Mouse (Mus musculus) embryonic facial prominence, embryonic 10.5 days (tissue): ENCODE results near the gene Gnai2. TPM values are rescaled to one million over a fixed set of nuclear protein-coding genes. Genes with fewer than 3 reads are reported as not detected.

Source experiments
- DNase-seq: peaks from one replicate; pipeline ENCODE4 v3.0.0-alpha.2; 2017; ENCODE audit warnings: low spot score
- H3K27ac ChIP-seq: fragments of 300-500 bp; sonication (generic); replicated peaks from 2 replicates; pipeline ENCODE4 v1.5.1; 2016; ENCODE audit warnings: mild to moderate bottlenecking
- H3K27me3 ChIP-seq: fragments of 300-500 bp; sonication (generic); replicated peaks from 2 replicates; pipeline ENCODE4 v1.6.1; 2016; ENCODE audit warnings: low read depth, mild to moderate bottlenecking; ENCODE audit not compliant: poor library complexity, severe bottlenecking
- H3K36me3 ChIP-seq: fragments of 300-500 bp; sonication (generic); replicated peaks from 2 replicates; pipeline ENCODE4 v1.6.1; 2016; ENCODE audit warnings: mild to moderate bottlenecking, moderate library complexity
- H3K4me1 ChIP-seq: fragments of 300-500 bp; sonication (generic); 2 replicates; pipeline ENCODE4 v1.6.1; 2016
- H3K4me3 ChIP-seq: fragments of 300-500 bp; sonication (generic); 2 replicates; pipeline ENCODE4 v1.5.1; 2016; ENCODE audit warnings: mild to moderate bottlenecking, moderate library complexity
- H3K9me3 ChIP-seq: fragments of 300-500 bp; sonication (generic); 2 replicates; pipeline ENCODE4 v1.6.1; 2016; ENCODE audit warnings: mild to moderate bottlenecking
- WGBS: fragments of 180-500 bp; shearing (Covaris S2); methylation state at CpG from one replicate; pipeline ENCODE4 v1.1.7; 2016; 5-methylcytosine and 5-hydroxymethylcytosine counted together
- polyA plus RNA-seq: library from polyadenylated mRNA; unstranded; fragments of >200 nt; fragmentation: Nextera tagmentation; extraction: Ambion mirVana; gene quantifications from 2 replicates; pipeline ENCODE4 v1.2.1, GENCODE M21; 2016

Gnai2 gene
- polyA plus RNA-seq, 1 experiment from 2014 or later = 334 TPM

DNA sequence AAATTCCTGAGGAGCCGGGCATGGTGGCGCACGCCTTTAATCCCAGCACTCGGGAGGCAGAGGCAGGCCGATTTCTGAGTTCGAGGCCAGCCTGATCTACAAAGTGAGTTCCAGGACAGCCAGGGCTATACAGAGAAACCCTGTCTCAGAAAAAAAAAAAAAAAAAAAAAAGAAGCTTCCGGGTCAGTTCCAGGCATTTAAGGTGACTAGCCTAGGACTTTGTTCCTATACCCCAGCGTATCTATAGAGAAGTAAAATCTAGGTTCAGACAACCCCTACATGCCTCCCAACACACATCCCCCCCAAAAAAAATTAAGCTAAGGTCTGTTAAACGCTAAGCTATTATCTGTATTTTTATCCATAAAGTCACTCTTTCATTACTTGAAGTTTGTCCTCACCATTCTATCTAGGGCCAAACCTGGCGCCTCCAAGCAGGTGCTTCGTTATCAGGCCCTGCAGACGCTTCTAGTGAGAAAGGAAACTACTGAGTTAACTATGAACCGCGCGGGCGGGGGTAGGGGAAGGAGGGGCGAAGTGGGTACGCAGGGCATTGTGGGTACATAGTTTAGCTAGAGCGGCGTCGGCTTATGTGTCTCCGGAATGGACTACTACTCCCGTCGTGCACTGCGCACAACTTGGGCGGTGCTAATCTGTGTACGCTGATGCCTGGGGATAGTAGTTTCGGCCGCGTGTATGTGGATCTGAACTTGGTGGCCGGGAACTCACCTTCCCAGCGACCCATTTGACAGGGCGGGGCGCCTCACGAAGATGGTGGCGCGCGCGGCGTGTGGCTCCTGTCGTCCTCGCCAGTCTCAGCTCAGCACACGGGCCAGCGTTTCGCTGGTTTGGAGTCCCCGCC, 48.0 kb downstream of the Gnai2 start, which contains the start of gene Ifrd2:
Gene Ifrd2, plus strand, starts transcription at position 669 of the 859 bp plus-strand sequence.
- Histone ChIP-seq H3K27me3 (no peaks in the 10 kb centered on the region), H3K9me3 (no peaks in the 10 kb centered on the region), H3K4me1 (peaks cover 28% of the 10 kb centered on the region), H3K4me3 (peak within 1 kb of the TSS; percentile 80), H3K36me3 (peaks cover 54% of the 10 kb centered on the region), H3K27ac (peak within 1 kb of the TSS; percentile 84)
- 14% methylated on average over 46 of the region's 46 CpGs for WGBS
- DNase-seq = peak; percentile 95

- WGBS = 93% methylated on average over 5 of the region's 5 CpGs
- Histone ChIP-seq H3K27ac (no peak overlapping the region; the same call in 1 of the 2 replicates), H3K9me3 (no peaks in the 10 kb centered on the region), H3K4me3 (peak overlapping the region; percentile 26), H3K4me1 (peaks cover 35% of the 10 kb centered on the region), H3K36me3 (peaks cover 47% of the 10 kb centered on the region), H3K27me3 (no peaks in the 10 kb centered on the region)
- DNase-seq = no peak
Observed at GRCm38 (mm10) chr9:107586504-107586903, 48.7 kb downstream of the Gnai2 start.

DNA sequence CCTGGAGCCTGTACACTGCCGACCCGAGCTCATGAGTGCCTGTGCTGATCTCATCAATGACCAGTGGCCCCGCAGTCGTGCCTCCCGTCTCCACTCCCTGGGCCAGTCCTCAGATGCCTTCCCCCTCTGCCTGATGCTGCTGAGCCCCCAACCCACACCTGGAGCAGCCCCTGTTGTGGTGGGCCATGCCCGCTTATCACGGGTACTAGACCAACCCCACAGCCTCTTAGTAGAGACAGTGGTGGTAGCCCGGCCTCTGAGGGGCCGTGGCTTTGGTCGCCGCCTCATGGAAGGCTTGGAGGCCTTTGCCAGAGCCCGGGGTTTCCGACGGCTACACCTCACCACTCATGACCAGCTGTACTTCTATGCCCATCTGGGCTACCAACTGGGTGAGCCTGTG, 52.0 kb downstream of the Gnai2 start:
- WGBS = 93% methylated on average over 14 of the region's 14 CpGs
- H3K27me3 ChIP-seq = no peaks in the 10 kb centered on the region
- H3K36me3 ChIP-seq = peaks cover 28% of the 10 kb centered on the region
- H3K27ac ChIP-seq = no peak overlapping the region
- peaks cover 55% of the 10 kb centered on the region for H3K4me1 ChIP-seq
- no peak overlapping the region for H3K4me3 ChIP-seq
- H3K9me3 ChIP-seq = no peaks in the 10 kb centered on the region
- DNase-seq = no peak

DNA sequence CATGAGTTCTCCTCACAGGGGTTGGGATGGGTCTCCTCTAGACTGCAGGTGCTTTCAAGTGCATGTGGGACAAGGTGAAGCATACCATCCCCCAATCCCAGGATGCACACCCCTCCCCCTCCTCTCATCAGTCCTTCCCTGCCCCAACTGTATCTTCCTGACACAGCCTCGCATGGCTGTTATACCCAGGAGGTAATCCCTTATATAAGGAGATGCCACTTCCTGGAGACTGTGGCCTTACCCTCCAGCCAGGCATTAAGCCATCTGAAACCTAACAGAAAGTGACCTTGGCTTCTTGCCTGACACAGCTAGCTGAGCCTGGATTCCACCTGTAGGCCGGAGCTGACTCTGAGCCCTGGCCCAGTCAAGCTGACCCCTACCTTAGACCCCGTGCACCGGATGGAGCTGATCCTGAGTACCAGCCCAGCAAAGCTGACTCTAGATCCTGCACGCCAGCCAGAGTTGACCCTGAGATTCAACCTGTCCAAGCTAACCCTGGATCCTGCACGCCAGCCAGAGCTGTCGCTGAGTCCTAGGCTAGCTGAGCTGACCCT, 52.6 kb downstream of the Gnai2 start:
- 90% methylated on average over 7 of the region's 7 CpGs for WGBS
- Histone ChIP-seq H3K27ac (no peak overlapping the region), H3K4me3 (peak overlapping the region; percentile 77; the same call in 1 of the 2 replicates), H3K4me1 (peaks cover 57% of the 10 kb centered on the region), H3K9me3 (no peaks in the 10 kb centered on the region), H3K36me3 (peaks cover 28% of the 10 kb centered on the region), H3K27me3 (no peaks in the 10 kb centered on the region)
- no peak for DNase-seq

DNA sequence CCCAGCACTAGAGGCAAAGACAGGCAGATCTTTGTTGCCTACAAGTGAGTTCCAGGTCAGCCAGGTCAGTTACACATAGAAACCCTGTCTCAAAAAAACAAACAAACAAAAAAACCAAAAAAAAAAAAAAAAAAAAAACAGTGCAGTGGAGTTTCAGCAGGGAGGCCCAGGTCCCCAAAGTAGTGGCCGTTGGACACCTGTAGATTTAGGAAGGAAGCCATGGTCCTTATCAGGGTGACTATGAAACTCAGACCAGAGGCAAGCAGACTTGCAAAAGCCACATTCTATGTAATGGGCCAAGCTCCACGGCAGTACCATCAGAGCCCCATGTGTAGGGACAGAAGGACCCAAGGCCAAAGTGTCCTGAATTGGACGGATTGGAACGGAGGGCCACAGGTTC, 53.6 kb downstream of the Gnai2 start:
- peaks cover 28% of the 10 kb centered on the region for H3K36me3 ChIP-seq
- 74% methylated on average over 4 of the region's 4 CpGs for WGBS
- no peaks in the 10 kb centered on the region for H3K27me3 ChIP-seq
- peak overlapping the region; percentile 77 for H3K4me3 ChIP-seq
- H3K27ac ChIP-seq = peak overlapping the region; percentile 93
- peaks cover 62% of the 10 kb centered on the region for H3K4me1 ChIP-seq
- DNase-seq = no peak
- no peaks in the 10 kb centered on the region for H3K9me3 ChIP-seq

- DNase-seq = peak; percentile 86
- H3K4me3 ChIP-seq = peak within 1 kb of the TSS; percentile 77
- WGBS = under 1% methylated on average over 32 of the region's 32 CpGs
- peaks cover 70% of the 10 kb centered on the region for H3K4me1 ChIP-seq
- H3K9me3 ChIP-seq = no peaks in the 10 kb centered on the region
- peak within 1 kb of the TSS; percentile 93 for H3K27ac ChIP-seq
- H3K36me3 ChIP-seq = peaks cover 28% of the 10 kb centered on the region
- no peaks in the 10 kb centered on the region for H3K27me3 ChIP-seq
Observed at GRCm38 (mm10) chr9:107580501-107581317, 54.5 kb downstream of the Gnai2 start, which contains the start of gene Hyal3. Hyal3 (plus strand) TSS chr9:107580818.

DNA sequence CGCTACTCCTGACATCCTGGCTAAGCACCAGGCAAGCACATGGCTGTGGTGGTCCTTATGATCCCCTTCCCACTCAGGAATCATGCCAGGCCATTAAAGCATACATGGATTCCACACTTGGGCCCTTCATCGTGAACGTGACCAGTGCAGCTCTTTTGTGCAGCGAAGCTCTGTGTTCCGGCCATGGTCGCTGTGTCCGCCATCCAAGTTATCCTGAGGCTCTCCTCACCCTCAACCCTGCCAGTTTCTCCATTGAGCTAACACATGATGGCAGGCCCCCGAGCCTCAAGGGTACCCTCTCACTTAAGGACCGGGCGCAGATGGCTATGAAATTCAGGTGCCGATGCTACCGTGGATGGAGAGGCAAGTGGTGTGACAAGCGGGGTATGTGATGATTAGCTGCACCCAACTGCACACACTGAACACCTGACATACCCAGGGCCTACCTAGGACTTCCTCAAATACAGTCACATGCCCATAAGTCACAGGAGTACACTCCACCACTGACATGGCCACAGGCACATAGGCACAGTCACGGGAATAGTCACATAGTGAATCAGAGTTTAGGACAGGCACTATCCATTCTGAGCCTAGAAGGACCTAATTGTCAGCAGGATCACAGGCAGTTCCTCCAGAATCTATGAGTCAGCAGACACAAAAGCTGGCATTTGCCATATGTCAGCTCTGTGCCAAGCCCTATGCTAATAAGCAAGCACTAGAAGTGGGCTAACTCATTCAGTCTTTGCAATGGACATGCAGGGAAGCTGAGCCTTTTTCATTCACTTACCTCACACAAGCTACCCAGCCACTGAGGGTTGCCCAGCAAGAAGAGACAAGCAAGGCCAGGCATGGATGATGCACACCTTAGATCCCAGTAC, 55.9 kb downstream of the Gnai2 start:
- Histone ChIP-seq H3K4me1 (peaks cover 75% of the 10 kb centered on the region), H3K9me3 (no peaks in the 10 kb centered on the region), H3K27ac (peak overlapping the region; percentile 93; the same call in 1 of the 2 replicates), H3K36me3 (peaks cover 34% of the 10 kb centered on the region), H3K4me3 (peak overlapping the region; percentile 77; the same call in 1 of the 2 replicates), H3K27me3 (no peaks in the 10 kb centered on the region)
- WGBS = 92% methylated on average over 14 of the region's 14 CpGs
- no peak for DNase-seq

DNA sequence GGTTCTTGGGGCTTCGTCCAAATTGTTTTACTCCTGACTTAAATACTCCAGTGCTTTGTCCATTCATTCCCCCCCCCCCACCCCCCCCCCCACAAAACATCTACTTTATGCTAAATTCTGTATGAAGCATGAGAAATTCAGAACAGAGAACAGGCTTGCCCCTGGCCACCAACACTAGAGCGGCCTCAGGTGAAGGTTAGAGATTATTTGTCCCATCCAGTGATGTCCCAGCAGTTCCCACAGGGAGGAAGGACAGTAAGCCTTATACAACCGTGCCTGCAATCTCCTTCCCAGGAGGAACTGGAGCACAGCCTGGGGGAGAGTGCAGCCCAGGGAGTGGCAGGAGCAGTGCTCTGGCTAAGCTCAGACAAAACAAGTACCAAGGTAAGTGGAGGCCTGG, 56.6 kb downstream of the Gnai2 start, which contains the start of gene Naa80:
Gene Naa80, plus strand, starts transcription at position 301 of the 400 bp plus-strand sequence.
- 75% methylated on average over 3 of the region's 3 CpGs for WGBS
- DNase-seq = no peak
- H3K4me1 ChIP-seq = peaks cover 75% of the 10 kb centered on the region

DNA sequence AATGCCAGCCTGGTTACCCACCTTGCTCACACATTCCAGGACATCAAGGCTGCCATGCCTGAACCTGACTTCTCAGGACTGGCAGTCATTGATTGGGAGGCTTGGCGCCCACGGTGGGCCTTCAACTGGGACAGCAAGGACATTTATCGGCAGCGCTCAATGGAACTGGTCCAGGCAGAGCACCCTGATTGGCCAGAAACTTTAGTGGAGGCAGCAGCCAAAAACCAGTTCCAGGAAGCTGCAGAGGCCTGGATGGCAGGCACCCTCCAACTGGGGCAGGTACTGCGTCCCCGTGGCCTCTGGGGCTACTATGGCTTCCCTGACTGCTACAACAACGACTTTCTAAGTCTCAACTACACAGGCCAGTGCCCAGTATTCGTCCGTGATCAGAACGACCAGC, 57.3 kb downstream of the Gnai2 start:
- H3K27me3 ChIP-seq = no peaks in the 10 kb centered on the region
- no peaks in the 10 kb centered on the region for H3K9me3 ChIP-seq
- H3K4me3 ChIP-seq = peak overlapping the region; percentile 59
- WGBS = 95% methylated on average over 10 of the region's 10 CpGs
- no peak for DNase-seq
- H3K27ac ChIP-seq = no peak overlapping the region
- H3K4me1 ChIP-seq = peaks cover 75% of the 10 kb centered on the region
- H3K36me3 ChIP-seq = peaks cover 35% of the 10 kb centered on the region

More for the DNA sequence above, 56.6 kb downstream of the Gnai2 start, which contains the start of gene Naa80:
- Histone ChIP-seq H3K27ac (peak within 1 kb of the TSS; percentile 93; the same call in 1 of the 2 replicates), H3K9me3 (no peaks in the 10 kb centered on the region), H3K4me3 (peak within 1 kb of the TSS; percentile 77), H3K36me3 (peaks cover 35% of the 10 kb centered on the region), H3K27me3 (no peaks in the 10 kb centered on the region)

GRCm38 (mm10) chr9:107576357-107577107, 58.6 kb downstream of the Gnai2 start, which contains the start of gene Hyal1:
Hyal1 (plus strand) TSS chr9:107576927.
- Histone ChIP-seq H3K4me1 (peaks cover 70% of the 10 kb centered on the region), H3K9me3 (no peaks in the 10 kb centered on the region), H3K36me3 (peaks cover 42% of the 10 kb centered on the region), H3K27me3 (no peaks in the 10 kb centered on the region), H3K4me3 (peak within 1 kb of the TSS; percentile 59), H3K27ac (peak within 1 kb of the TSS; percentile 86)
- DNase-seq = peak; percentile 92
- WGBS = 22% methylated on average over 16 of the region's 16 CpGs
